Mouse (Mus musculus) lung, adult 2 months (tissue): ENCODE results near the gene Zfp358.

Experiments
- CTCF ChIP-seq: fragments of 200-500 bp; IDR thresholded peaks from 2 replicates; pipeline ENCODE4 v1.5.1; 2011; ENCODE audit warnings: mild to moderate bottlenecking, low read length, control low read depth; ENCODE audit not compliant: insufficient read depth
- POLR2A ChIP-seq: fragments of 200-500 bp; IDR thresholded peaks from 2 replicates; pipeline ENCODE4 v1.6.1; 2011; ENCODE audit warnings: low read depth, mild to moderate bottlenecking, control low read depth, low read length, borderline replicate concordance; ENCODE audit errors: extremely low read depth

DNA sequence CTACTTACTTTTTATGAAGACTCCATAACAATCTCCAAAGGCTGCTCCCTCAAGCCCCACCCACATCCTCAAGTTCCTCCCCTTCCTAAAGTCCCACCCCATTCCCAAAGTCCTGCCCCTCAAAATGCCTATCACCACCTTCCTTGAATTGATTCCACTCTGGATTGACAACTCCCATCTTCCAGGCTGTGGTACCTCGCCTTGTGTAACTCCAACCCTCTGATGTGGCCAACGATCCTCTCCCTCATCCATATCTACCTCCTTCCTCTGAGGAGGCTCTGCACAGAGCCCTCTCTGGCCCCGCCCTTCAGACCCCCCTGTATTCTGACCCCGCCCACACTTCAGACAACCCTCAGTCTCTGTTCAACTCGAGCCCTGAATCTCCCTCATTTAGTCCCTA is 7.7 kb upstream of the Zfp358 start:
- TF ChIP-seq CTCF (no peak), POLR2A (no peak)
